Mouse (Mus musculus) embryonic facial prominence, embryonic 13.5 days (tissue): ENCODE measurements around the gene Hoxb8. TPM values are rescaled to one million over a fixed set of nuclear protein-coding genes. Genes with fewer than 3 reads are reported as not detected.

Experiments
- ATAC-seq: fragments of 200-750 bp; cut with Nextera tagmentation; 2 replicates; pipeline ENCODE4 v1.8.0; 2017; ENCODE audit warnings: low read depth; ENCODE audit not compliant: insufficient number of reproducible peaks, insufficient read depth, low FRiP score, low TSS enrichment
- H3K27ac ChIP-seq: fragments of 300-500 bp; sonication (generic); 2 replicates; pipeline ENCODE4 v1.5.1; 2015; ENCODE audit warnings: moderate library complexity, mild to moderate bottlenecking, inconsistent platforms
- H3K27me3 ChIP-seq: fragments of 300-500 bp; sonication (generic); 2 replicates; pipeline ENCODE4 v1.6.1; 2015; ENCODE audit warnings: mild to moderate bottlenecking, inconsistent platforms
- H3K36me3 ChIP-seq: fragments of 300-500 bp; sonication (generic); 2 replicates; pipeline ENCODE4 v1.6.1; 2015; ENCODE audit warnings: mild to moderate bottlenecking, inconsistent platforms
- H3K4me1 ChIP-seq: fragments of 300-500 bp; sonication (generic); 2 replicates; pipeline ENCODE4 v1.6.1; 2015; ENCODE audit warnings: inconsistent platforms
- H3K4me2 ChIP-seq: fragments of 300-500 bp; sonication (generic); 2 replicates; pipeline ENCODE4 v1.6.1; 2015; ENCODE audit warnings: moderate library complexity, mild to moderate bottlenecking, inconsistent platforms
- H3K4me3 ChIP-seq: fragments of 300-500 bp; sonication (generic); 2 replicates; pipeline ENCODE4 v1.5.1; 2015; ENCODE audit warnings: mild to moderate bottlenecking, inconsistent platforms
- H3K9ac ChIP-seq: fragments of 300-500 bp; sonication (generic); 2 replicates; pipeline ENCODE4 v1.6.1; 2015; ENCODE audit warnings: mild to moderate bottlenecking, inconsistent platforms
- H3K9me3 ChIP-seq: fragments of 300-500 bp; sonication (generic); 2 replicates; pipeline ENCODE4 v1.6.1; 2016; ENCODE audit warnings: inconsistent platforms
- WGBS: fragments of 180-500 bp; shearing (Covaris S2); methylation state at CpG from one replicate; pipeline ENCODE4 v1.1.7; 2015; ENCODE audit warnings: mixed read lengths; 5-methylcytosine and 5-hydroxymethylcytosine counted together
- polyA plus RNA-seq: library from polyadenylated mRNA; unstranded; fragments of >200 nt; fragmentation: Nextera tagmentation; extraction: Ambion mirVana; gene quantifications from 2 replicates; pipeline ENCODE4 v1.2.1, GENCODE M21; 2015

Hoxb8 gene
- polyA plus RNA-seq, 1 experiment from 2014 or later, result 0.37 TPM

DNA sequence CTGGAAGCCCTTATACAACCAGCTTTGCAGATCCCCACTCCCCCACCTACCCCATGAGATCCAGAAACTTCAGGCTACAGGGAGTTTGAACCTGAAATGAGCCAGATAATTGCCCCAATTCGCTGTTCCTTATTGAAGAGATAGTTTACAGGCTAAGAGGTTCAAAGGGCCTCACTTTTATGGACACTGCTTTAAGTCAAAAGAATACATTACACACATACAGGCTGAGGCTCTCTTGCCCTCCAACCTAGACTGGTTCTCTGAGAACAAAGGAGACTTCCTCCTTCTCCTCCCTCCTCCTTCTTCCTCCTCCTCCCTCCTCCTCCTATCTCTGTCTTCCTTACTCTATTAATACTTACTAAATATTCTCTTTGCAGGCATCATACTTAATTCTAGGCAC, 22.2 kb upstream of the Hoxb8 start:
- ATAC-seq, result no peak
- Histone ChIP-seq H3K9ac (no peak overlapping the region), H3K4me3 (no peak overlapping the region), H3K27ac (no peak overlapping the region), H3K36me3 (no peaks in the 10 kb centered on the region), H3K9me3 (no peaks in the 10 kb centered on the region), H3K27me3 (peaks cover 100% of the 10 kb centered on the region), H3K4me2 (no peak overlapping the region), H3K4me1 (no peaks in the 10 kb centered on the region)
- WGBS, result 3% methylated on average over 1 of the region's 1 CpGs

- Histone ChIP-seq H3K4me1 (no peaks in the 10 kb centered on the region), H3K9ac (no peak overlapping the region), H3K4me3 (no peak overlapping the region), H3K9me3 (no peaks in the 10 kb centered on the region), H3K4me2 (no peak overlapping the region), H3K27me3 (peaks cover 100% of the 10 kb centered on the region), H3K36me3 (no peaks in the 10 kb centered on the region), H3K27ac (no peak overlapping the region)
- WGBS, result under 1% methylated on average over 23 of the region's 23 CpGs
- no peak for ATAC-seq
These were observed 21.3 kb upstream of the Hoxb8 start for GRCm38 (mm10) chr11:96260310-96260970.

DNA sequence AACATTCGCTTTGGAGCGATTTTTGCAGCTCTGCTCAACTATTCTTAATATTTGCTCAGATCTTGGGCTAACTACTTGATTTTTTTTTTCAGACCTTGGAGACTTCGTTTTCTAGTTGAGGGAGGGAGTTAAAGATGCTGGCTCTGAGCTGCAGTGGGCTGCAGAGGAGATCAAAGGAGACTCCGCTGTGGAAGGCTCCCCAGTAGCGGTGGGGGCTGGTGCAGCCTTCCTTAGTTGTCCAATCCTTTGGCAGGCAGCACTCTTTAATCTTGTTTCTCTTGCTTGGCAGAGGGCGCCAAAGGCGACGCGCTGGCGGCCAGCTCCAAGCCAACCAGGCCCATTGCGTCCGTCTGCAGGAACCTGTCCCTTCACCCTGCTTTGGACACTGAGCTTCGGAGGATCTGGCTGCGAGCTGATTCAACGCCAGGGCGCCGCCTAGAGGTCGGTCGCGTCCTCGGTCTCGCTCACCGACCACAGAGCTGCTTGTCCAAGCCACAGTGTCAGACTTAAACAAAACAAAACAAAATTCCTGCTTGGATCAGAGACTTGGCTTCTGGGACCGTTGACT, 20.3 kb upstream of the Hoxb8 start:
- no peak overlapping the region for H3K9ac ChIP-seq
- no peak overlapping the region for H3K4me3 ChIP-seq
- ATAC-seq, result no peak
- no peaks in the 10 kb centered on the region for H3K9me3 ChIP-seq
- WGBS, result 1% methylated on average over 24 of the region's 24 CpGs
- H3K27me3 ChIP-seq, result peaks cover 100% of the 10 kb centered on the region
- no peak overlapping the region for H3K27ac ChIP-seq
- H3K4me2 ChIP-seq, result no peak overlapping the region
- H3K4me1 ChIP-seq, result no peaks in the 10 kb centered on the region
- H3K36me3 ChIP-seq, result no peaks in the 10 kb centered on the region

DNA sequence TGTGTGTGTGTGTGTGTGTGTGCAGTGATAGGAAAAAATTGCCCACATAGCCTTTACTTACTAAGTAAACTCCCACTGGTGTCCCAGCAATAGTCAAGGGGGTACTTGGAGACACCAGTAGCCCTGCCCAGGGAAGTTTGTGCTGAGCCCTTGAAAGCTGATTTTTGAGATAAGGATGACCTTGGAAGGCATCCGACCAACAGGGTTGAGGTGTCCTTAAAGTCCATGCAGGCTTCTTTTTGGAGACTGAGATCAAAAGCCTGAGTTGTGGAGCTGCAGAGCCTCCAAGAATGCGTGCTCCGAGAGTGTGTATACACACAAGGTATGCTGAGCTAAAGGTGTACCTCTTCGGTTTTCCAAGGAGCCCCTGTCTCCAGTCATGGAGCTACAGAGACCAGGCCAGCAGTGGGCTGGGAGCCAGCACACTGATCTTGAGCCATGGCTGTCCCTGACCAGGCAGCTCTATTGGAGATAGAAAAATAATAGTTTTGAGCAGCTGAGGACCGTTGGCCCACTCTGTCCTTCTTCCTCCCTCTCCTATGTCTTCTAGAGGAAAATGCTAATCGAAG, 19.4 kb upstream of the Hoxb8 start:
- Histone ChIP-seq H3K9me3 (no peaks in the 10 kb centered on the region), H3K4me2 (no peak overlapping the region), H3K4me3 (no peak overlapping the region), H3K4me1 (no peaks in the 10 kb centered on the region), H3K27ac (no peak overlapping the region), H3K9ac (no peak overlapping the region), H3K27me3 (peaks cover 100% of the 10 kb centered on the region), H3K36me3 (no peaks in the 10 kb centered on the region)
- ATAC-seq, result no peak
- 9% methylated on average over 6 of the region's 6 CpGs for WGBS

DNA sequence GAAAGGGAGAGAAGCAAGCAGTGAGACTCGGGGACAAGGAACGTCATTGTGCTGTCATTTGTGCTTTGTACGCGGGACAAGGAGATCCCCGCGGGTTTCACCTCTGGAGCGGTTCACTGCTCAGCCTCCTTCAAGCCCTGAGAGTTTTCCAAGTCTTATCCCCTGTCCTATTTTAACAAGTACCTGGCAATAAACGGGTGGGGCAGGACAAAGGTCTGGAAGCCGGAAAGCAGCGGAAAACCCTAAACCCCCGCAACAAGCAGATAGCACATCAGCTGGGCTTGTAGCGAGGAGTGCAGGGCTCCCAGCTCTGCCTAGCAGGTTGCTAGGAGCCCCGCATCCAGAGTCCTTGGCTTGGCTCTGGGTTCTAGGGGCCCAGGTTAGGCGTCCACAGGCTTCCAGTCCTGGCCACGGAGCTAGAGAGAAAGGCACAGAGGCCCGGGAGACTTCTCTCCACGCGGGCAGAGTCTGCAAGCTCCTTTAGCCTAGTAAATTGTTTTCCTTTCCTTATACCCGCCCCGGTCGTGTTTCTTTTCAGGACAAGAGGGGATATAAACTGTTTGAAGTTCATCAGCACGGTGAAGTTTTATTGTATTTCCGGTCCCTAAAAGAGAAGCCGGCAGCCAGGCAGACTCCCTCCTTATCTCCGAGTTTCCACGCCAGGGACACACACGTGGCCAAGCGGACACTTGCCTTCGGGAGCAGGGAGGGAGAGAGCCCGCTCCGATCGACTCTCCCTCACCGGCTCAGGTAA, 17.9 kb upstream of the Hoxb8 start:
- WGBS, result 1% methylated on average over 33 of the region's 33 CpGs
- no peak overlapping the region for H3K27ac ChIP-seq
- no peak overlapping the region for H3K9ac ChIP-seq
- H3K36me3 ChIP-seq, result no peaks in the 10 kb centered on the region
- H3K9me3 ChIP-seq, result no peaks in the 10 kb centered on the region
- no peaks in the 10 kb centered on the region for H3K4me1 ChIP-seq
- H3K4me2 ChIP-seq, result no peak overlapping the region
- no peak for ATAC-seq
- H3K4me3 ChIP-seq, result no peak overlapping the region
- H3K27me3 ChIP-seq, result peaks cover 99% of the 10 kb centered on the region

- H3K9me3 ChIP-seq, result no peaks in the 10 kb centered on the region
- H3K9ac ChIP-seq, result no peak overlapping the region
- H3K36me3 ChIP-seq, result no peaks in the 10 kb centered on the region
- no peak overlapping the region for H3K4me2 ChIP-seq
- 3% methylated on average over 8 of the region's 8 CpGs for WGBS
- H3K4me1 ChIP-seq, result no peaks in the 10 kb centered on the region
- H3K4me3 ChIP-seq, result no peak overlapping the region
- ATAC-seq, result no peak
- peaks cover 99% of the 10 kb centered on the region for H3K27me3 ChIP-seq
- no peak overlapping the region for H3K27ac ChIP-seq
These were observed 17.2 kb upstream of the Hoxb8 start for GRCm38 (mm10) chr11:96264390-96265020.

DNA sequence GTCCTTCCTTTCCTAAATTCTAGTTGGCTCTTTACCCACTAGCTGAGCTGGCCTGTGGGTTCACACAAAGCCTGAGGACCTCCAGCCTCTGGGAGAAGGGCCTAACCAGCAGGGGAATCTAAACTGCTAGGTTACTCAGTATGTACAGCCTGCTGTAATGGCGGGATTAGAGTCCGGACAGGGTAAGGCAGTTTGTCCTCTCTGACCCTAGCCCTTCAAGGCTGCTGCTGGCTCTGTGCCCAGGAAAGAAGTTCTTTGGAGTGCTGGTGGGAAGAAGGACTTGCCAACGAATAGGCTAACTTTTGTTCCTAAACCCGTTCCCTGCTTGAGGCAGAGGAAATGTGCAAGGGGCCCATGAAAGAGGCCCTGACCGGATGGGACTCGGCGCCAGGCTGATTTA, 15.8 kb upstream of the Hoxb8 start:
- Histone ChIP-seq H3K9ac (no peak overlapping the region), H3K4me2 (no peak overlapping the region), H3K27me3 (peaks cover 99% of the 10 kb centered on the region), H3K4me3 (no peak overlapping the region), H3K27ac (no peak overlapping the region), H3K36me3 (no peaks in the 10 kb centered on the region), H3K9me3 (no peaks in the 10 kb centered on the region), H3K4me1 (no peaks in the 10 kb centered on the region)
- 1% methylated on average over 7 of the region's 7 CpGs for WGBS
- no peak for ATAC-seq

- no peak overlapping the region for H3K4me3 ChIP-seq
- peaks cover 99% of the 10 kb centered on the region for H3K27me3 ChIP-seq
- no peak overlapping the region for H3K4me2 ChIP-seq
- WGBS, result 11% methylated on average over 7 of the region's 7 CpGs
- ATAC-seq, result no peak
- H3K36me3 ChIP-seq, result no peaks in the 10 kb centered on the region
- no peaks in the 10 kb centered on the region for H3K9me3 ChIP-seq
- H3K9ac ChIP-seq, result no peak overlapping the region
- H3K4me1 ChIP-seq, result peaks cover 7% of the 10 kb centered on the region; the same call in 1 of the 2 replicates
- H3K27ac ChIP-seq, result no peak overlapping the region
These were observed 14.4 kb upstream of the Hoxb8 start for GRCm38 (mm10) chr11:96267021-96267920.

- no peak for ATAC-seq
- H3K4me1 ChIP-seq, result peaks cover 10% of the 10 kb centered on the region; the same call in 1 of the 2 replicates
- WGBS, result 0% methylated on average over 1 of the region's 1 CpGs
- H3K27ac ChIP-seq, result no peak overlapping the region
- no peaks in the 10 kb centered on the region for H3K36me3 ChIP-seq
- no peak overlapping the region for H3K4me2 ChIP-seq
- no peak overlapping the region for H3K9ac ChIP-seq
- peaks cover 99% of the 10 kb centered on the region for H3K27me3 ChIP-seq
- H3K9me3 ChIP-seq, result no peaks in the 10 kb centered on the region
- no peak overlapping the region for H3K4me3 ChIP-seq
These were observed 13.5 kb upstream of the Hoxb8 start for GRCm38 (mm10) chr11:96268031-96268745.

- H3K4me2 ChIP-seq, result no peak overlapping the region
- H3K4me3 ChIP-seq, result no peak overlapping the region
- H3K36me3 ChIP-seq, result no peaks in the 10 kb centered on the region
- H3K9me3 ChIP-seq, result no peaks in the 10 kb centered on the region
- H3K27ac ChIP-seq, result no peak overlapping the region
- H3K9ac ChIP-seq, result no peak overlapping the region
- 2% methylated on average over 19 of the region's 19 CpGs for WGBS
- no peak for ATAC-seq
- H3K27me3 ChIP-seq, result peaks cover 99% of the 10 kb centered on the region
- H3K4me1 ChIP-seq, result peaks cover 10% of the 10 kb centered on the region; the same call in 1 of the 2 replicates
These were observed 11.8 kb upstream of the Hoxb8 start for GRCm38 (mm10) chr11:96269869-96270268.
